Mouse (Mus musculus) heart, postnatal 10 days (tissue): ENCODE results near the gene Aldh1l1. TPM values are rescaled to one million over a fixed set of nuclear protein-coding genes. Genes with fewer than 3 reads are reported as not detected.
A peak's percentile ranks its signal among the peaks of the same experiment; 100 is the strongest.

Experiments
- DNase-seq, 2 experiments: peaks; one replicate each; pipeline ENCODE4 v3.0.0; 2021
- intact Hi-C: fragments of 180-260 bp; cut with DNase I; formaldehyde crosslinking; loops from one replicate; pipeline ENCODE4 v1.15.1; 2025
- total RNA-seq, 2 experiments: library from RNA; stranded (reverse); gene quantifications; 2 replicates each; pipeline ENCODE4 v1.2.3; 2021

The Aldh1l1 gene
- total RNA-seq, 2 experiments from 2014 or later: 1.0 to 2.2 TPM

DNA sequence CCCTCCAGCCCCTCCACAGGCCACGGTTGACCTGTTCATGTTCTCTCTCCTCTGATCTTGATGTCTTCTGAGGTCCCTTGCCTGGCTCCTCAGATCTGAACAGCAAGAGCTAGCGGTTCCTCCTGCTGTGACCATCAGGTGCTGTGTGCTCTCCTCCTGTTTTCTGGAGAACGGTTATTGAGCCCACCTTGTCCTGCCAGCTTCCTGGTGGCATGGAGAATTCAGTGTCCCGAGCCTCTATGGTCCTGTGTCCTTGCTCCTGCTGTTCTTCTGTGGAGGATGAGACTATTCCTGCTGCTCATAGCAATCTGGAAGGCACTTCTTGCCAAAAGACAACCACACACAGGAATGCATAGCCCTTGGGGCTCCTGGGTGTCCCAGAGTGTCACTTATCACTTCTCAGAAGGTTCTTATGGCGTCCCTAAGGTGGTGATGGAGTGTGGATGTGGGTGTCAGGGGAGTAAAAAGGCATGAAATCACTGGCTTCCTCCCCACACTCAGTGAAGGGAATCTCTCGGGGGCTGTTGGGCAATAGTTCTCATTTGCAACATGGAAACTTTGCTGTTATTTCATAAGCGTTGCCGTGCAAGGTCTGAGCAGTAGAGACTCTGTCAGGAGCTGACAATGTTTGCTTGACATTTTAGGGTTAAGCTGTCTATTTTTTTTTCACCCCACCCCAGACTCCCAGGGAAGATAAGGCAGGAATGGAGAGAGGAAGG lies 15.2 kb downstream of the Aldh1l1 start:
- no peak for DNase-seq
- intact Hi-C loops: no loop called here

DNA sequence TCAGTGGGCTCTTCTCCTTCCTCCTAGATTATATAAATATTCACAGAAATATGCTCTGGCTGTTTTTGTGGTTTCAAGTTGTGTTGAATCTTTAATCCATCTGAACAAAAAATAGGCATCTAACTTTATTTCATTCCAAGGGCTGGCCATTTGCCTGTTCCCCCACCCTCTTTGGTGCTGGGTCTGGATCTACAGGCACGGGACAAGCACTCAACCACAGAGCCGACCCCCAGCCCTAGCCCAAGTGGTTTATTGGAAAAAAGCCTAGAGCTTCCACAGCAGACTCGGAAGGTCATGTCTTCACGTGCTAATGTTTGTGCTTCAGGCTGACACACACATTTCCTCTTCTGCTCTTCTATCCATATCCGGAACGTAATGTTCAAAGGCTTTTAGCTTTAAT lies 19.7 kb downstream of the Aldh1l1 start:
- intact Hi-C loops: no loop called here
- peak; percentile 44 to 48 for DNase-seq

DNA sequence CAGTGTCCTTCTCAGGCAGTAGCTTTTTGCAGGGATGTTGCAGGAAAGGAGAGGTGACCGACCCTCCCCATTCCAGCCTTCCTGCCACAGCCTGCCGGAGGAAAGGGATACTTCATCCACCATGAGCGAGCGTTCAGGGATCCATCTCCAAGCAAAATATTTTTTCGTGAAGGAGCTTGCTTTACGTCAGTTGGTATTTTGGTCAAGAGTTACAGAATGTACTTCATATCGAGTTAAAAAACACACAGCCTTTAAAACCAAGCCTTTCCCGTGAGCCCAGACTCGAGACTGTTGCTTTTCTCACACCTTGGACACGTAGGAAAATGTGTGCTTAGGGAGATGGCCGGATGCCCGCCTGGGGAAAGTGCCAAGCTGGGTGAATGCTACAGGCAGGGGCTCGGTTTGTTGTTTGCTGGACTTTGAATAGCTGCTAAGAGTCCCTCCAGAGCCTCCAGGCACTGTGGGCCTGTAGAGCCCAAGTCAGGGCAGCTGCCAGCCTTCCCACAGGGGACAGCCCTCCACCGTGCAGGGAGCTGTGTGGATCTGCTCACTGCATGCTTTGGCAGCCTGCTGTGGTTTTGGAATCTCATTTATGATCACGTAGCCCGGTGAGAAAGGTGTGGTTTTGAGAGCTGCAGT lies 20.6 kb downstream of the Aldh1l1 start:
- peak; percentile 94 to 95 for DNase-seq
- intact Hi-C loops: loop anchor here (1.0 kb wide), 1 partner anchor 43 kb away; no protein-coding TSS in a partner anchor

DNA sequence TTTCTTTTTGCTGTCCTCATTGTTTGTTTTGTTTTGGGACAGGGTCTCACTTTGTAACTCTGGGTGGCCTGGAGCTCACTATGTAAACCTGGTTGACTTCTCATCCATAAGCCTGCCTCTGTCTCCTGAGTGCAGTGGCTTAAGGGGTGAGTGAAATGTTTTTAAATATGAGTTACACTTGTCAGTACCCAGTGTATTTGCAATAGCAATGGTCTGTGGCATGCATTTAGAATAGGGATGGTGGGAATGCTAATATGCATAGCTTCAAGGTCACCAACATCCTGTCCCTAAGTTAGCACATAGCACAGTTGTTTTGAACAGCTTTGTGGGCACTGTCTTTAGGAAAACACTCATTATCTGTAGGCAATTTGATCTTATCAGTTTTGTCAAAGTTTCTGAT lies 21.2 kb downstream of the Aldh1l1 start:
- intact Hi-C loops: loop anchor here (1.0 kb wide), 1 partner anchor 44 kb away; no protein-coding TSS in a partner anchor
- no peak for DNase-seq

DNA sequence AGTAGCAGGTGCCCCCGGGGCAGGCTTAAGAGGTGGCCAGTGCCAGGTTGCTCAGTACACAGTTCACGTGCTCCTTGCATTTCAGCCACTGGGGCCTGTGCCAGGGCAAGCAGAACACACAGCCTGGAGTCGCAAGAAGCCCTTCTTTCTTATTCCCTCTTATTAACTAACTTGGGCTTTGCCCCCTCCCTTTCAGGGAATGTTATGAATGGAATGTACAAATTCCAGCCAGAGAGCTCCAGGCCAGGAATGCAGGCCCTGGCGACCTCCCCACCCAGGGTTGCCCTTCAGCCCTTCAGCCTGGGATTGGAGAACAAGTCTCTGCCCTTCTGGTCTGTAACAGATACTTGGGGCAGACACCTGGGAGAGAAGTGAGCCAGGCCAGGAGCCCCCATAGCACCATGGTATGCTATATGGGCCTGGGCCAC lies 22.0 kb downstream of the Aldh1l1 start:
- intact Hi-C loops: no loop called here
- peak; percentile 82 to 83 for DNase-seq

DNA sequence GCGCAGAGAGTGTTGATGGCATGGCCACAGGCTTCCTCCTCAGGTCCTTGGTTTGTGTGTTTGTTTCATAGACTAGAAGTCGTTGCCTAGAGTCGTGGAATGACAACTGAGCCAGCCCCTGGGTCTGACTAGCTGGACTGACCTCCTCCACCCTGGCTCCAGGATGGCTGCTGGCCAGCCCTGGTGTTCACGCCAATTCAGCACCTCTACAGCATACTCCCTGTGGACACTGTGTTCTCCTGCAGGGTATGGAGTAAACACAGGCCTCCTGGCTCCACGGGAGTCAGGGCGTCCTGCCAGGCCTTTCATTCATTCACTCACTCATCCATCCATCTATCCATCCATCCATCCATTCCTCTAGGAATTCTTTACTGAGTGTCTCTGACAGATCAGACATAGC lies 22.9 kb downstream of the Aldh1l1 start:
- DNase-seq: peak; percentile 94
- intact Hi-C loops: no loop called here

DNA sequence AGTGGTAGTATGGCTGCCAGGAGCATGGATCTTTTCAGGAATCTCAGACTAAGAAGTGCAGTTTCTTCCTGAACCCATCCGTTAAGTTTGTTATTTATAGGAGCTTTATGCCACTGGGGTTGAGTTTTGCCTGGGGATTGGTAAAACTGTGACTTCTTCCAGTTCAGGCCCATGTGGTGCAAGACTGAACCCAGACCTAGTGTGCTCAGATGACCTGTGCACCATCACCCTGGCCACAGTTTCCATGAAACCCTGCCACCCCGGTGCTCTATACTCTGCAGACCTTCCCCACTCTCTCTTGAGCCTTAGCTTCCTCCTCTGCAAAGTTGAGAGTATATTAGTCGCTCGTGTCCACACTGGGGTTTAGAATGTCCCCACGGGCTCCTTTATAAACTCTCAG lies 26.2 kb downstream of the Aldh1l1 start:
- DNase-seq: no peak
- intact Hi-C loops: loop anchor here (2.0 to 10.0 kb wide), 2 partner anchors 58 to 838 kb away; no protein-coding TSS in a partner anchor

DNA sequence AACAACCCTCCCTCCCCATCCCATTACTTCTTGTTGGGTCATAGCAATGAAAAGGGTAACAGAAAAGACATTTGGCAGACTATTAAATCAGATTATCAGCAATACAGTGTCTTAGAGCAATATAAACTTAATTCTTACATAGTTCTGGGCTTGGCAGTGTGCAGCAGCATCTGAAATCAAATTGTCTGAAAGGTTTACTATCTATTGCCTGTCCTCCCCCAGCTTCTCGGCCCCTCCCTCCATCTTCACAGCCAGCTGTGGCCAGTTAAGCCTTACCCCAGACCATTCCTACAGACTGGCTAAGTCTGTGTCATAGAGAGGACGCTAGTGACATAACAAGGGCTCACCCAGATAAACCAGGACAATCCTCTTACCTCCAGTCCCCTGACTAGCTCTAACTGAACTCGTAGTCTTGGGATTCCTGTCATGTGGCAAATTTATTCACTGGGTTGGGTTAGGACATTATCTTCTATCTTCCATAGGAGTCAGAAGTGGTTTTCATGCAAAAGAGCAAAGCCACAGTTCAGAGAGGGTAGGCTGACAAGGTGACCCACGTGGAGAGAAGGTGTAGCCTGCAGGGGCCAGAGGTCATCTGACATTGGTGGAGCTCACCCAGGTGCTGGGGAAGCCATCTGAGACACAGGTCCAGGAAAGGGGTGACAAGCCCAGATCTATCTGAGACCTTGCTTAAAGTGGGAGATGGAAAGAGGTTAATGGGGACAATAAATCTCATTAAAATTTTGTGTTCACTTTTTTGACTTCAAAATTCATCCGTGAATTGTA lies 27.0 kb downstream of the Aldh1l1 start:
- intact Hi-C loops: loop anchor here (2.0 to 10.0 kb wide), 2 partner anchors 58 to 838 kb away; no protein-coding TSS in a partner anchor
- no peak for DNase-seq

DNA sequence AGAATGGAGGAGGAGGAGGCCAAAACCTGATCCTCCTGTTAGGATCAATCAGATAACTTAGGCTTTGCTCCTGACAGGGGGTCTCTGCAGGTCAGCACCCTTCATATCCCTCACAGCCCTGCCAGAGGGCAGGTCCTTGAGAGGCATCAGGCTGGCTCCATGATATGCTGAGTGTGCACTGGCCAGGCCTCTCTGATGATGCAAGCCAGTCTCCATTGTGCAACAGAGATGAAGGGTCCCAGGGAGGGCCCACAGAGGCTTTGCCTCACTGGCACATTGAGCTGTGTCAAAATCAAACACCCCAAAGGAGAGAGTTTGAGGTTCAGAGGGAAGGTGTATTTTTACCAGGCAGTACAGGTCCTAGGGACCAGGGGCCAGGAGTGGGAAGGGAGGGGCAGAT lies 28.1 kb downstream of the Aldh1l1 start:
- intact Hi-C loops: loop anchor here (10.0 kb wide), 1 partner anchor 840 kb away; no protein-coding TSS in a partner anchor
- DNase-seq: no peak

DNA sequence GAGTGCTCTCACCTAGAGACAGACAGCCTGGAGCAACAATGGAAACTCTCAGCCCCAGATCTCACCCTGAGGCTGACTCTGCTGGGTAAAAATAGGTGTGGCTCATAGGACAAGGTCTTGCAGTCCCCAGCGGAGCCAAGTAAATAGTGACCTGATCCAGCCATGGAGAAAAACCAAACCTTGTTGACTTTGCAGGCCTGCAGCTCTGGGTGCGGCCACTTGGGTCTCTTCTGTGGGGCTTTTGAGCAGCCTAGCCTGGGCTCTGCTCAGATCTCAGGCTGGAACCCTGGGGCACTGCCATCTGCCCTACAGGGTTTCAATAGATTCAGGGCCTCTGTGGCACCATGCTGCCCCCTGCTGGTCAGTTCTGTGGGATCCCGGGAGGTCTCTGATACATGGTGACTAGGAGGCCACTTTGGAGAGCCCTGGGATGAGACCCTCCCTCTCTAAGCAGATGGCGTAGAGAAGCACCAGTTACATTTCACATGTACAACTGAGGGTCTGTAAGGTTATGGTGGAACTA lies 28.7 kb downstream of the Aldh1l1 start:
- intact Hi-C loops: loop anchor here (1.0 to 10.0 kb wide), 2 partner anchors 65 to 840 kb away; no protein-coding TSS in a partner anchor
- peak; percentile 89 to 94 for DNase-seq

DNA sequence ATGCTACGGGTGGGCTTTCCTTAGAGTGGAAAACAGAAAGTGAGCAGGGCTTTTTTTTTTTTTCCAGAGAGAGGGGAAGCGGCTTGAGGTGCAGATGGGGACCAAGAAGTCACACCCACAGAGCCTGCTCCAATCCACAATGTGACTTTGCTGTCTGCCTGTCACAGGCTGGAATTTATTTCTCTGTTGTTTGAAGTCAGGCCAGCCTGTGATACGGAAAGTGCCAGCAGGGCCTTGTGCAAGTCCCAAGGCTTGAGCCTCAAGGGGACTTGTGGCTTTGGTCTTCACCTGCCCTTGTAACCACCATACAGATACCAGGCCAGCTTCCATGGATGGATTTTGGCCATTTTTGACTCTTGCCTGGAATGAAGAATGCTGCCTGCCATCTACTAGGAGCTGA lies 32.7 kb downstream of the Aldh1l1 start:
- peak in 1 of 2 experiments; percentile 32 for DNase-seq
- intact Hi-C loops: loop anchor here (10.0 kb wide), 1 partner anchor 844 kb away; no protein-coding TSS in a partner anchor

DNA sequence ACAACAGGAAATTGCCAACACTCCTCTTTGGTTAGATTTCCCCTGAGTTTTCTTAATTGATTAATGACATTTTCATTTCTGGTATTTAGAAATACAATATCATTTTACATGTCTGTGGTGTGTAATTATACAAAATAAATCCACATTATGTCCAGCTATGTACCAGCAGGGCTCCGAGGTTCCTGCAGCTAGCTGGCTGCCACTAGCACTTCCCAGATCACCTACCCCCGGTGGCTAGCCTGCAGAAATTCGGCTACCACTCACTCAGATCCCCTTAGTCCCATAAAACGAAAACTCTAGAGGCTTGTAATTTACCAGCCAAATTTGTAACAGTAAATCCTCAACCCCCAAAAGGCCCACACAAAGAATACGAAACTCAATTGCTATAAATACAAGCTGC lies 33.1 kb downstream of the Aldh1l1 start:
- intact Hi-C loops: loop anchor here (10.0 kb wide), 1 partner anchor 845 kb away; no protein-coding TSS in a partner anchor
- DNase-seq: no peak

DNA sequence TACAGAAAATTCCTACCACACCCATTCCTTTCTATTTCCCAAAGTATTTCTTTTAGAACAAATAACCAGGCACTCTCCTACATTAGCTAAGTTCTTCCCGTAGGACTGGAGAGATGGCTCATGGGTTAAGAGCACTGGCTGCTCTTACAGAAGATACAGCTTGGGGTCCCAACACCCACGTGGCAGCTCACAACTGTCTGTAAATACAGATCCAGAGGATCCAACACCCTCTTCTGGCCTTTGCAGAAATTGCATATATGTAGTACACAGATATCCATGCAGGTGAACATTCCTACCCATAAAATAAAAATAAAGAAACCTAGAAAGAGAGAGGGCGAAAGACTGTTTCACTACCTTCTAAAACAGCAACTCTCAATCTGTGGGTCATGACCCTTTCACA lies 40.2 kb downstream of the Aldh1l1 start:
- no peak for DNase-seq
- intact Hi-C loops: no loop called here

DNA sequence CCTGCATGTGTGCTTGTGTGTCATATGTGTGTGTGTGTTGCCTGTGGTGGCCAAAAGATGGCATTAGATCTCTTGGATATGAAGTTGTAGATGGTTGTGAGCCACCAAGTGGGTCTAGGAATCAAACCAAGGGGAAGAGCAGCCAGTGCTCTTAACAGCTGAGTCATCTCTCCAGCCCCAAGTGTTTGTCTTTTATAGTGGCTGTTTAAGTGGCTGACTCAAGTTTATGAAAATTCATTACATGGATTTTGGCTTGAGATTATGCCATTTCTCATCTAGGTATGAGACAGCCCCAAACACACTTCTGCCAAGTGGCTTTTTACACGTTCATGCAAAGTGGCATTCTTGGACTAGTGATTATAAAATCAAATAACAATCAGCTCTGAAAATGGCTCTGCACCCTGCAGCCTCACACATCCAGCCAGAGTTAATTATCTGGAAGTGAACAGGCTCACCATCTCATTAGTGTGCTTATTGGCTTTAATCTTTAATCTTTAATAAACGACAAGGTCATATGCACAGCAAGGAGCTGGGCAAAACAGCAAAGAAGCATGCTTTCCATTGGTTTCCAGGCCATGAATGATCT lies 43.3 kb downstream of the Aldh1l1 start:
- intact Hi-C loops: loop anchor here (10.0 kb wide), 1 partner anchor 845 kb away; no protein-coding TSS in a partner anchor
- no peak for DNase-seq

DNA sequence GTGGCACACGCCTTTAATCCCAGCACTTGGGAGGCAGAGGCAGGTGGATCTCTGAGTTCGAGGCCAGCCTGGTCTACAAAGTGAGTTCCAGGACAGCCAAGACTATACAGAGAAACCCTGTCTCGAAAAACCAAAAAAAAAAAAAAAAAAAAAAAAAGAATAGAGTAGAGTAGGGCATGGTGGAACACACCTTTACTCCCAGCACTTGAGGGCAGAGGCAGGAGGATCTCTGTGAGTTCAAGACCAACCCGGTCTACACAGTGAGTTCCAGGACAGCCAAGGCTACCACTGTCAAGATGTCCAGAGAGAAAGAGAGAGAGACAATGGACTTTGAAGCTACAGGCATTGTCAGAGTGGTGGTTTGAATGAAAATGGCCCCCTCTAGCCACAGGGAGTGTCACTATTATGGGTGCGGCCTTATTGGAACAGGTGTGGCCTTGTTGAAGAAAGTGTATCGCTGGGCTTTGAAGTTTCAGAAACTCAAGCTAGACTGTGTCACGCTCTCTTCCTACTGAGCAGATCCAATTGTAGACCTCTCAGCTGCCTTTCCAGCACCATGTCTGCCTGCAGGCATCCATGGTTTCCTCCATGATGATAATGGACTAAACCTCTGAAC lies 46.5 kb downstream of the Aldh1l1 start:
- intact Hi-C loops: loop anchor here (10.0 kb wide), 1 partner anchor 848 kb away; no protein-coding TSS in a partner anchor
- DNase-seq: no peak

DNA sequence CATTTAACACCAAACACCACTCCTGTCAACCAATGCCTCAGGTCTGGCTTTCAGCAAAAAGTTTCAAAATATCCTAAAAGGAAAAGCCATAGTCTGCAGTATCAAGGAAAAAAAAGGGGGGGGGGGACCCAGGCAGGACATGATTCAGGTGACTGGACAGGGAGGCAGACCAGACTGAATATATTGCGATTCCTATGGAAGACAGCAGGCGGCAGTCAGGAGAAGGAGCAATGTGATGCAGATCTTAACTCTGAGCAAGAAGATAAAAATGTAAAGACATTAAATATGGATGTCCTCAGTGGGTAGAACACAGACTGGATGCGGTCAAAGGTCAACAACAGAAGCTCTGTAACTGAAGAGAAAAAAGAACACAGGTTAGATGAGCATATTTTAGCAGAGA lies 47.3 kb downstream of the Aldh1l1 start:
- intact Hi-C loops: loop anchor here (10.0 kb wide), 1 partner anchor 849 kb away; no protein-coding TSS in a partner anchor
- no peak for DNase-seq

DNA sequence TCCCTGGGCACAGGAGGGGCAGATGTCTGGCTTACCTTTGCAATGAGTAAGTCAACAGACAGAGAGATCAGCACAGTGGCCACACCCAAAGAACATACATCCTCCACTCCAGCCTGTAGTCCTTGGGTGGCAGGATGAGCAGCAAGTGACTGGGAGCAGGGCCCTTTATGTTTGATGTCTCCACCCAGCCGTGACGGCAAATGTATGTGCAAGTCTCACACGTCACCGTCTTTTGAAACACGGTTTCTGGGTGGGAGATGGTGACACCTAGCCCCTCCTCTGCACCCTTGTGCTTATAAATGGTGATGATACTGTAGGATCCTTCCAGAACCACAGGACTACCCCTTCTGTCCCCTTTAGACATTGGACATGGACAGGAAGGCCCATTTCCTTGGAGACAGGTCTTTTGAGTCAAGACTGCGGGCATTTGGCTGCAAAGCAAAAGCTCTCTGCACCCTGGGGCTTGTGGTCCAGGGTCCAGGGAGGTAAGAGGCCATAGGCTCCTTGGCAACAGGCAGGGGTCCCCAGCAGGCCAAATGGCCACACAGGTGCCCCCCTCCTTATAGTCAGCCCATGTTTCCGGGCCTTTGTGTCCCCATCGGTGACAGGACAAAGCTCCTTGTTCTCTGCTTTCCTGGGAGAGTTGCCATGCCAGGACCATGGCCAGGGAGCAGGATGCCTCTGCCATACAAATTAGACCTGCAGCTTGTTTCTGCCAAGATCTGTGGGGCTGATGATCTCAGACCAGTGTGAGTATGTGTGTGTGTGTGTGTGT lies 48.7 kb downstream of the Aldh1l1 start:
- peak; percentile 67 to 69 for DNase-seq

DNA sequence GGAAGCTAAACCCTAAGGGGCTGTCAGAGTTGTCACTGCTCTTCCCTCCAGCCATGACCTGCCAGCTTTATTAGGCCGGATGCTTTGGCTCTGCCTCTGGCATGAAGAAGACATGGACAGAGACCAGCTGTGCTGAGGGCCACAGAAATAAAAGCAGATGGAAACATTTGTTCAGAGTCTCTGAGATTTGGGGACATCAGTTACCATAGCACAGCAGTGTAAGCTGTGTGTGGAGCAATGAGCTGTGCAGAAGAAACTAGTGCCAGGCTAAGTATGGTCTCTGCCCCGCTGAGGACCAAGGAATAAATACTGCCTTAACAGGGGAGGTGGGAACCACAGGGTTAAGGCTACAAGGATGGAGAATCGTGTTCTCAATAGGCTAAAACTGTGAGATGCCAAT lies 50.6 kb downstream of the Aldh1l1 start:
- no peak for DNase-seq
- intact Hi-C loops: loop anchor here (5.0 to 10.0 kb wide), 2 partner anchors 105 to 852 kb away; no protein-coding TSS in a partner anchor

More for the DNA sequence above, 48.7 kb downstream of the Aldh1l1 start:
- intact Hi-C loops: loop anchor here (5.0 to 10.0 kb wide), 2 partner anchors 103 to 850 kb away; no protein-coding TSS in a partner anchor

DNA sequence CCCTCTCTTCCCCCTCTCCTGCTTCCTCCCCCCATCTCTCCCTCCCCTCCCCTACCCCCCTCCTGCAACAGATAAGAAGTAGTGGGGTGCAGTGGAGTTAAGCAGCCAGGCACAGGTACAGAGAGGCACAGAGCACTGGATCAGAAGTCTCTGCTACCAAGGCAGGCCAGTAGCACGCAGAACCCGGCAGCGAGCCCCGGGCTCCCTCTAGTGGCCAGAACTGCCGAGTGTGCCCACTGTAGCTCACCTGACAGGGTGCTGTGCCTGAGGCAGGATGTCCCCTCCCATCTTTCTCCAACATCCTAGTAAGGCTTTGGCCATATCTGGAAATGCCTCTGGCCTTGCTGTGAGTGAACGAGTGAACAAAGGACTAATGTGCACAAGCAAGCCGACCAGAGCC lies 51.7 kb downstream of the Aldh1l1 start:
- peak; percentile 86 to 88 for DNase-seq
- intact Hi-C loops: loop anchor here (1.0 to 10.0 kb wide), 3 partner anchors 88 to 853 kb away; no protein-coding TSS in a partner anchor
